Mouse (Mus musculus) frontal cortex, postnatal 25 days (tissue): ENCODE results near the gene Nek7.

Source experiments
- DNase-seq, 2 experiments: peaks; one replicate each; pipeline ENCODE4 v3.0.0; 2022; ENCODE audit warnings: low spot score in 2 of 2

Nek7 gene

DNA sequence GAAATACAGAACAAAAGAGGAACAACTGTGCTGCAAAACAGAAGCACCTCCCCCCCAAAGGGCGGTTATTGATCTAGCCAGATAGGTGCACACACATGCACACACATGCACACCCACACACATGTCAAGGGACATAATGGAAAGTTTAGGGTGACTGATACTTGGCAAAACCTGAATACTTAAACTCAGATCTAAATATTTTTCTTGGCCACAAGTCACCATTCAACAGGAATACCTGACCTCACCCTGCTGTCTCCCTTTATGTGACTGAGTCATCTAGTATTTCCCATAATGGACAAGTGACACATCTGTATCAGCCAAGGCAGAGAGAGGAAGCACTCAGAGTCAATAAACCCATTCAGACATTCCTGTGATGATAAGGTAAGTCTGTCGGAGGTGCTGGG is 48.9 kb downstream of the Nek7 start:
- DNase-seq = no peak

DNA sequence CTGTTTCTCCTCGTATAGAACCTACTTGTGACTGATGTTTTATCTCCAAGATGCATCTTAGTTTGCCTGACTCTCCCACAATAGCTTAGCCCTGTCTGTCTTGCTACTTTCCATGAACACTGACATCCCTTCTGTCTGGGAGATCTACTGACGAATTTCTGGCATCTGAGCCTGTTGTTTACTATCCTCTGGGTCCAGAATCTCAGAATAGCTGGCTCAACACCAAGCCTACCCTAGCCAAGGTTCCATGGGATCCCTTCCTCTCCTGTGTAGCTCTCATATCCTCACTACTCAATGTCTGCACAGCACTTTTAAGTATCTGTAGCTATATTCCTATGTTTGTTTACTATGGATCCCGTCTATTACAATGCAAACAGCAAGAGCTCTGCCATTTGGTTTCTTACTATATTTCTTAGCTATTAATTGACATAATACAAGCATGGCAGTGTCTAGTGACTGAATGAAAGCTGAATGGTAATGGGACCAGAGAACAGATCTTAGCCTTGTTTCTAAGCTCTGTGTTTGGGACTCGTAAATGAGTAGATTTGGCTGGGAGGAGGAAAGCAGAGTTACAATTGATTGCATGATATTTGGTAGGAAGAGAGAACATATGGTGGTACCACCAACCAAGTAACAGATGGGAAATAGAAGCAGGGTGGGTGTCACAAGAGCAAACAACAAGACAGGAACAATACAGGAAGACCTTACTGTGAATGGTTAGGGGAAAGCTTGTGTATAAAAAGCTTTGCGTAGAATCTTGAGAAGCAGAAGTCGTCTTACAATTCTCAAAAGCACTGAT is 51.3 kb downstream of the Nek7 start:
- DNase-seq = no peak

DNA sequence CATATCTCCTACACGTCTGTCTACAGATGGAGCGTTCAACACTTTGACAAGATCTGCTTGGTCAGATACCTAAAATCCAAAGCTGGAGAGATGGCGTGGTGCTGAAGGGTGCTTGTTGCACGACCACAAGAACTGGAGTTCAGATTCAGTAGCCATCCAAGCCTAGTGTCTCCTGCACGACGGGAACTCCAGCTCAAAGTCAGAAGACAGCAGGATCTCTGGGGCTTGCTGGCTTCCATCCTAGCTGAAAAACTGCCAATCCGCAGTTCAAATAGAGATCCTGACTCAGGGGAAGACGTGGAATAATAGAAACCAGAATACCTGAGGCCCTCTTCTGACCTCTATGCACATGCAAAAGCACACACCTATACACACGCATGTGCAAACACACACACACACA is 52.0 kb downstream of the Nek7 start:
- DNase-seq = no peak

DNA sequence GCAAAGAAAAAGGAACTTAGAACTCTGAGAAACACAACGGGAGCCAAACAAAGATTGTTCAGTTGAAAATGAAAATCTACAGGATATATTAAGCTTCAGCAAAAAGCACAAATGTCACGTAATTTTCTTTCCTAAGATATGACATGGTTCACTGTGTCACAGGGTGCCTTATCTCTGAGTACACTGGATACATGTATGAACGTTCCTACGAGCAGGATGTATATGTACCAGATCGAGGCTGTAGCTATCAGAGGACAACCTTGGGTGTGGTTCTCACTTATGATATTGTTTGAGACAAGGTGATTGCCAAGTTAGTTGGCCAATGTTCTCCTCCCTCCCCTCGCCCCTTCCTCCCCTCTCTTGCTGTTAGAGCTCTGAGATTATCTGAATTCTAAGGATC is 55.3 kb downstream of the Nek7 start:
- no peak for DNase-seq

DNA sequence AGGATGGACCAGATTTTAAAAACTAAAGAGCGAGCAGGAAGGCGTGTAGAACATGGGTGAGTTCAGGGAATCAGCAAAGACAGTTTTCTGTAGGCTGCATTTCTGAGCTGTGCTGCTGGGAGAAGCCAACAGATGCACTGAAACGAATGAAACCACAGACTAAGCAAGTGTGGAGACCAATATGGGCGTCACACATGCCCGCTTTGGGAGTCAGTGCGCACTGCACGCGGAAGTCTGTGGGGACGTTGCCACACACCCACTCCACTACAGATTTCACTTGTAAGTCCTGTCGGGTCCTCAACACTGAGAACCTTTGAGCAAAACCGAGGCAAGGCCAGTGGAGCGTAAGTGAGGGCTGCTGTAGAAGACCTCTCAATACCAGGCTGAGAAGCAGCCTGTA is 59.2 kb downstream of the Nek7 start:
- DNase-seq = no peak

DNA sequence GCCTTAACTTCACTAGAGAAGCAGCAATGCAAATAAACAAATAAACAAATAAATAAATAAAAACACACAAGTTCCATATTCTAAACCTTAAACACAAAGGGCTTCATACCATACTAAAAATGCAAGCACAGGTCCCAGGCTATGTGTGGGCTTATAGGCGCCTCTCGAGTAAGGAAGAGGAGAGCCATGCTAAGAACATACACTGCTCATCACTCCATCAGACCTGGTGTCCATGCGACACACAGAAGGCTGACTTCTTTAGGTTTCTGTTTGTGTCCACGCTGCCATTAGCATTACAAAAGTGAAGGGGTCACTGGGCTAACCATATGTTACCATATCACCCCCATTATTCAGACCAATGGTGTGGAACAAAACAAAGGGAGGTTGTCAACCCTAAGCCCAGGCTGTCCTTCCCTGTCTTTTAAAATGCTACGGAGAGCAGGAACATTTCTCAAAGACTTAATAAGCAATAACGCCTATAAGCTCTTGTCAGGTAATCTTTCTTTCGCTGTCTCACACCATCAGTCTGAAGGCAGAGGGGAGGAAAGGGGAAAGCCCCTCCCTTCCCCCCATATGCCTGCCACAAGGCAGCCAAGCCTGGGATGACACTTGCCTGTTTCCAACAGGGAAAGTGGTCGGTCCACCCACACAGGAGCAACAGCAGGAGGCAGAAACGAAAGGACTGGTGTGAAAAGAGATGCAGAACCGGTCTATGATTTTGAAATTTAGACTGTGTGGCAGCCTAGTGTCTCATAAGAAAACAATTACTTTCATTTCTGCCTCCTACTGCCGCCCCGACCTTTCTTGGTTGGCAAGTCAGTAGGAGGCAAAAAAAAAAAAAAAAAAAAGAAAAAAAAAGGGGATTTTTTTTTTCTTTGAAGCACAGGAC is 60.5 kb downstream of the Nek7 start:
- no peak for DNase-seq

DNA sequence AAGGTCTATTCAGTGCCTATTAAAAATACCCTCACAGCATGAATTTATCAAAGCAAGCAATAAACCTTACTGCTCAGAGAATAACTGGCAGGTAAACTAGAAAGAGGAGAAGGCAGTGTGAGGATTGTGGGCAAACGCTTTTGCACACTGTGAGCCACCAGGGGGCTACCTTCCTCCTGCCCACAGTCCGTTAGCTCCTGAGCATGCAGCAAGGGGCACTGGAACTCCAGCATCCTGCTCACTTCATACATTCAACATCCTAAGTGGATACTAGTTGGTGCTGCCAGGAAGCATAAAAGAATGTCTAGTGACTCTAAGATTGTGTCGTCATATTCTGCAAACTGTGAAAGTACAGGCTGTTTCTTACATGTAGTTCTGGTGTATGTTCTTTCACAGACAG is 61.6 kb downstream of the Nek7 start:
- DNase-seq = no peak

DNA sequence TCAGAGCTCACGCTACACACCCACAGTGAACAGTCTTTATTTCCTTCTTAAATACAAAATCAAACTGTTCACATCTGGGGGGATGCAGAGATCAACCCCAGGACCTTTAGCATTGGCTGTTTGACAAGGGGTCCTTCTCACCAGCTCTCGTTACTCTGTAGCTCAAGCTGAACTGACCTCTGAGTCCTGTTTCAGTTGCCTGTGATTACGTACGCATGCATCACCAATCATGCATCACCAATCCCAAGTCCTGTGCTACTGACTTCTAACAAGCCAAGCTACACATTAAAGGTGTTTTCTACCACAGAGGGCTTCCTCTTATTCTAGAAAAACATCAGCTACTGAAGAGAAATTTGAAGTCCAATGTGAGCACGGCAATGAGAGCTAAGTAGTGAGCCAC is 65.0 kb downstream of the Nek7 start:
- DNase-seq = no peak

DNA sequence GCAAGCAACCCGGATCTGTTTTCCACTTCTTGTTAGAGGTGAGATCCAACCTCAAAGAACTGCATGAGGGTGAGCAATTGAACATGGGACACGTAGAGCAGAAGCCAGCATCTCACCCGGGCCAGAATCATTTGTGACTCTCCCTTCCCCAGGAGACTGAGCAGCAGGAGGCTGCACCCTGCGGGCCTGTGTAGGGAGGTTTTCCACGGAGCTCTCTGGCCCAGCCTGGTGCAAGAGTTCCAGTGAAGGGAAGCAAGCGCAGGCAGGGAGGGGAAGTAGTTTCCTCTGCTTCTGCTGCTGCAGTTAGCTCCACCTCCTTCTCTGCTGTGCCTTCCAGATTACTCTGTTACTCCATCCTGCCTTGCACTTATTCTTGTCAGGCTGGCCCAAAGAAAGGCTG is 69.8 kb downstream of the Nek7 start:
- DNase-seq = no peak

DNA sequence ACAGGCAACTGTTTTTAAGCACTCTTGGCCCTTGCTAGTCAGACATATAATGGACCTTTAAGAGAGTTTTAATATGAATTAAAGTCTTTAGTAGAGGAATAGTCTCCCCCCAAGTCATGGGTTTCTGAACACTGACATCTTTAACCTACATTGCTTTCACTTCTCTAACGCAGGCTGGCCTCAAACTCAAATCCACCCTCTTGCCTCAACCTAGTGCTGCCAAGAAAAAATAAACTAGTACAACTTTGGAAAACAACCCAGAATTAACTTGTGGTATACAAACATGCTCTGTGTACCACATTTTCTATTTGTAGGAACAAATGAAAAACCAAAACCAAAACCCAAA is 77.8 kb downstream of the Nek7 start:
- DNase-seq = no peak

DNA sequence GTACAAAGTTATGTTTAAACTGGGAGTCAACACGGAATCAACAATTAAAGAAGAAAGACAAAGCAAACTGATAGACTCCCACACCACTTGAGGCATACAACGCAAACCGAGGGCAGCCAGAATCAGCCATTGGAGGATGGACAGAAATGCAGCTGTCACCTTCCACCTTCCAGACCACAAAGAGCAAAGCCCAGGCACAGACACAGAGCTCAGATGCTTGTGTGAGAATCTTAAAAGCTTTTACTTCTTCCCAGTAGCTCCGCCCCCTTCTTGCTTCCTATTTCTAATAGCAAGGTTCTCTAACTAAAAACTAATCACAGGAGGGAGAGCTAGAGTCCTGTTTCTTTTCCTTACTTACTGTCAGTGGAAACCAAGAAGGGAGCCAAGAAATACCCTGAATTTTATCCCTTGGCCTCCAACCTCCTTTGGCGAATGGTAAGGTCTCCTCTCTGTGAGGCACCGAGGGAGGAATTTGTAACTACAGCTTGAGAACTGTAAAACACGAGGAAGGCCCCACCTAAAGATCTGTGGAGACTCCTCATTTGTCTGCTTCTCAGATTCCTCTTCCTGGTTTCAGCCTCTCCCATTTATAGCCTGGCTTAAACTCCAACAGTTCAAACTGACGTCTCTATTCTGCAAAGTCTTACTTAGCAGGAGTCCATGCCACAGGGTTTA is 78.3 kb downstream of the Nek7 start:
- no peak for DNase-seq

DNA sequence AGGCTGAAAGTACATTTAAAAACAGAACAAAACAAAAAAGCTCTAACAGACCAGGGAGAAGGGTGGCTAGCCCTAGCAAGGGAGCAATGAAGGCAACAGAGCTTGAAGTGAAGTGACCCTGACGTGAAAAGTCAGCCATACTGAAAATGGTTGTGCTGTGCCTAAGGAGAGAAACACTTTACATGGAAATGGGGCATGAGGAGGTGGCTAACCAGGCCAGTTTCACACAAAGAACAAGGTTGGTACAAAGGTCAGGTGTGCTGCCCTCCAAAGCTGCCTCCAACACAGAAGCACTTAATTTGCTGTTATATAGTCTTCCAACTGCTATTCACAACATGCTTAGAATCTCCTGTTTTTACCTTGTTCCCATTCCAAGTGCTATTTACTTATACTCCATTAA is 80.2 kb downstream of the Nek7 start:
- DNase-seq = no peak

DNA sequence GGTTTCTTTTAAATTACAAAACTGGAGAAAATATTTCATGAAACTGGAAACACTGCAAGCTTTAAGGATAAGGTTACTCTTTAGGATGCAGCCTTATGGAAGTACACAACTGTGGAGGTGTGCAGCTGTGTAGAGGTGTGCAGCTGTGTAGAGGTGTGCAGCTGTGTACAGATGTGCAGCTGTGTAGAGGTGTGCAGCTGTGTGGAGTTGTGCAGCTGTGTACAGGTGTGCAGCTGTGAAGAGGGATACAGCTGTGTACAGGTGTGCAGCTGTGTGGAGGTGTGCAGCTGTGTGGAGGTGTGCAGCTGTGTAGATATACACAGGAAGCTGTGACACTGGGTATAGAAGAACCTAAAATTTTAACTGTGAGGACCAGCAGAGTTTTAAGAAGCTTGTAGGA is 81.7 kb downstream of the Nek7 start:
- DNase-seq = no peak

DNA sequence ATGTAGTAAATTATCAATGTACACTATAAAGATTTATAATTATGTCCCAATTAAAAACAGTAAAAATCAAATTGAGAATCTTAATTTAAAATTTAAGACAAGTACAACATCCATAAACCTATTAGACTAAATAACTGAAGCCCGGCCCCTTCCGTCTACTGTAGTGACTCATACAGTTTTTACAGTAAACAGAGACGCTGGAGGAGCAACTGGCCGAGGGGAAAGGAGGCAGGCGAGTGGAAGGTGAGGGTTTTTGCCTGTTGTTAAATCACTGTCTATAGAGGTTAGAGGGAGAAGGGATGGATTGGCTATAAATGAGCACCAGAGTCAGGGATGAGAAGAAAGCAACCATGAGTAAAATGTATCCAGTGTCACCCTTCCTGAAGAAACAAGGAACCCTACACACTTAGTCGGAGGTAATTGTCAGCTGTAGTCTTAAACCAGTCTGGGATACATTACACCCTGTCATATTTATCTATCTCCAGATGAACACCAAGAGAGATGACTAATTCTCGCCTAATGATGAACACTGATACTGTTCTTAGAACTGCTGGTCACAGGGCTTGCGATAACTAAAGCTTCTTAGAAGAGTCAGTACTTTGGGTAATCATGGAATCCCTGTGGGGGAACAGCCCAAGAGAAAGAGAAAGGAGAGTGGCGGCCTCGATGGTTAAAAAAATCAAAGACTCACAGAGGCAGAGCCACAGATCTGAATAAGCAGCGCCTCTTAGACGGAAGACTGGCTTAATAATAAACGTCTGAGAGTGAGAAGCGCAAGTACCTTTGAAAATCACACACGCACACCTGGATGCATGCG is 84.0 kb downstream of the Nek7 start:
- no peak for DNase-seq

DNA sequence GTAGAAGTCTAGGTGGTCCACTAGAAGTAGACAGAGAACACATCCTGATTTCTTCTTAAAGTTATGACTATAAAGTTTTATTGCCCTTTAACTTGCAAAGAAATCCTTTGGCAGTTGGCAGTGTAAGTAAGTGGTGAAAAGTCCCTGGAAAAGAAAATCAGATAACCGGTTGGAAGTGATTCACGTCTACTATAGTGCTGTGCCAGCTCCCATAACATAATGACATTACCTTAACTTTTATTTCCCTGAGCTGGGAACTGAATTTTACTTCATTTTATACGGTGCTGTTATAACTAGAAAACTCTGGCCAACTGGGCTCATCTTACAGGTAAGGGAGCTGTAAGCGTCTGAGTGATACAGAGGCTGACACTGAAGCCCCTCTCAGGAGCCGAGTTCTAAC is 89.3 kb downstream of the Nek7 start:
- DNase-seq = no peak

DNA sequence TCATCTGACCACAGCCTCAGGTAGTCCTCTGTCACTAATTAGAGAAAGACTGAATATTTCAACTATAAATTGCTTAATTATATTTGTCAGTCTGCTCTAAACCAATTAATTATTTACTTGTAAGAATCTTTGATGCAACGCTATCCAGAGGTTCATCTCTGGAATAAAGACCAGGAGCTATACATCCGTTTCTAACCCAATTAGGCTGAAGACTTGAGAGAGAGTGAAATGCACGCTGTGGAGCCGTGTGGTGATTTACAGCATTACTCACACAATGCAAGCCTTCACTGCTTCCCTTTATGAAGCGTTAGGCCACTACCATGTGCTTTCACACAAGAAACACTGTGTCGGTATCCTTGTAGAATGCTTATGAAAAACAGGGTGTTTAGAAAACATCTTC is 96.0 kb downstream of the Nek7 start:
- DNase-seq = no peak

DNA sequence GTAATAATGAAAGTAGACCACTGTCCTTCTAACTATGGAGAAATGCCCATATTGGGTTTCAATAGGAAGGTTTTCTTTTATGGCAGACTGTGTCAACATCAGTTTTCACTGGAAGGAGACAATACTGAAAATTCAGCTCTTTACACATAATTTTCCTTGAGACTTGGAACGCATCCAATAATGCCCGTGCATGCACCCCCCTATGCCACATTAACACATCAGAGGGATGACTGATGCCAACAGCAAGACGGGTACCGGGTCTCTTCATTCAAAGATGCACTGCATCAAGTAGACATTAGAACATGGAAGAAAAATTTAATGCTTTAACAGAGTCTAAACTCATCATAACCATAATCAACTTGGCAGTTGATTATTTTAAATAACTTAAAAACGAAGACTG is 101.7 kb downstream of the Nek7 start:
- no peak for DNase-seq

DNA sequence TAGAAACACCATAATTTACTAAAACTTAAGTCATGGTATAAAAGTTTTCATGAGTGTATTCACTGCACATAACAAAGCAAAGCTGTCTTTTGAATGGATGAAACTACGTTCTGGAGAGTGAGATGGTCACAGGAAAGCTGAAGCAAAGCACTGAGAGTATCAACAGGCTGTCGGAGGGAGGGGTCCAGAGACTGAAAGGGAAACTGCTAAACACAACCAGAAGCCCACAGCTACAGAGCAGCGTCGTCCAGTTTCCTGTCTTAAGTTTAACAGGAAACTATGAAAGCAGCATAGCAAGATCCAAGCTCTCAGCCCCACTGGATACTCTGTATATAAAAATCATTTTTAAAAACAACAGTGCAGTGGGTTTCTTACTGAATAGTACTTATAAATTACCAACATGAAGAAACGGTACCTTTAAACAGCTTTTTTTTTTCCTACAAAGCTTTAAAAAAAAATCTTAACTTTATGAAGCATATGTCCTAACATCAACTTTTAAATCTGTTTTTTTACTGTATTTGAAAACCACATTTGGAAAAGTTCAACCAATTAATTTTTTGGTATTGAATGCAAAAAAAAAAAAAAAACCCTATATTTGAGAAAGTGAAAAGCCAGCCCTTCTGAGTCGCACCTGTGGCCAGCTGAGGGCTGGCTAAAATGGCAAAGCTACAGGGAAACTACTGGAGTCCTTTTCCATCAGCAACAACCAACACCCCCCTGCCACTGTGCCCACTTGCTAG is 102.4 kb downstream of the Nek7 start:
- DNase-seq = no peak

DNA sequence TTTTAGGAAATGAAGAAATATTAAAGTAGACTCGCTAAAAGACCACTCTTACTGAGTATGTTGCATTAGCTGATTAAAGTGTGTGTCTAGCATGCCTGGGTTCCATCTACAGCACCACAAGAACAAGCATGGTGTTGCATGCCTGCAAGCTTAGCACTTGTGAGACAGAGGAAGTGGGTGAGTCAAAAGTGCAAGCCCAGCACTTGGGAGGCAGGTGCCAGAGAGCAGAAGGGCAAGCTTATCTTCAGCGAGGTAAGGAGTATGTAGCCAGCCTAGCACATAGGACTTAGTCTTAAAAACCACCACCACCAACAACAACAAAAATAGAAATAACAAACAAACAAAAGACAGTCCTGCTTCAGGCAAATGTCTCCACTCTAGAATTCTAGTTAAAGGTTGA is 103.0 kb downstream of the Nek7 start:
- no peak for DNase-seq

DNA sequence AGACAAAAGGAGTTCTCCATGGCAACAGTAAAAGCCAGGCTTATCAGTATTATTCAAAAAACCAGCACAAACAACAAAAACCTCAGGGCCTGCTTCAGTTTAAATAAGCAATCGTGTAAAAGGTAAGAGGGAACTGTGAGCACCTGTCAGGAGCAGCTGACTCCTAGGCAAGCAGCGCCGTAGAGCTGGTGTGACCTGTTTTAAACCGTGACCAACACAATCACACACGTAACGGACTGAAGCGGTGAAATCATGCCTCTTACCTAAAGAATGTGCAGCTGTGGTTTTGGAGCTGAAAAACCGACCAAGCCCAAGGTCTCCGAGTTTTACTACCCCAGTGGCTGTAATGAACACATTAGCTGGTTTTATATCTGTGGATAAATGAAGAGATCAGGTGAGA is 104.6 kb downstream of the Nek7 start:
- no peak for DNase-seq

DNA sequence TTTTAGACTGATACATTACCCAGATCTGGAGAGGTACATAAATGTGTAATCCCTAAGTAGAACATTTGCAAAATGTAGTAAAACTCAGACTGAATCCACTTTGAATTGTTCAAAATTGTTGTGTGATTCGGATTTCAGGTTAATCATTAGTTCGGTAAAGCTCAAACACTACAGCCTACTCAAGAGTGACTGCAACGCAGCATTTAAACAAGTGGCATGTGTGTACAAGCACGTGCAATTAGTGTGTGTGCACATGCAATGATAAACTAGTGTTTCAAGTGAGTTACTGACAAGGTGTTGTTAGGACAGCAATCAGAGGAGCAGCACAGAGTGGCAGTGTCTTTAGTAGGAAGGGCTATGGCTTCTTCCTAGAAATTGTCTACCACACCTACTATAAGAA is 106.0 kb downstream of the Nek7 start:
- no peak for DNase-seq
